Mouse (Mus musculus) embryonic facial prominence, embryonic 15.5 days (tissue): ENCODE measurements at regions not wholly inside any gene's neighbourhood (a gene's known extent, or its start where the extent isn't known, plus 50 kb on each side); places are given as distances from the start of the nearest gene placed in this dataset.

Source experiments
- ATAC-seq: fragments of 200-750 bp; cut with Nextera tagmentation; 2 replicates; pipeline ENCODE4 v1.8.0; 2017; ENCODE audit warnings: low read depth, moderate TSS enrichment; ENCODE audit not compliant: insufficient number of reproducible peaks, low FRiP score, low TSS enrichment
- H3K27ac ChIP-seq: fragments of 300-500 bp; sonication (generic); replicated peaks from 2 replicates; pipeline ENCODE4 v1.5.1; 2015; ENCODE audit warnings: mild to moderate bottlenecking, inconsistent platforms
- H3K27me3 ChIP-seq: fragments of 300-500 bp; sonication (generic); 2 replicates; pipeline ENCODE4 v1.6.1; 2015; ENCODE audit warnings: inconsistent platforms
- H3K36me3 ChIP-seq: fragments of 300-500 bp; sonication (generic); 2 replicates; pipeline ENCODE4 v1.6.1; 2015; ENCODE audit warnings: mild to moderate bottlenecking, inconsistent platforms
- H3K4me1 ChIP-seq: fragments of 300-500 bp; sonication (generic); 2 replicates; pipeline ENCODE4 v1.6.1; 2015; ENCODE audit warnings: inconsistent platforms
- H3K4me2 ChIP-seq: fragments of 300-500 bp; sonication (generic); replicated peaks from 2 replicates; pipeline ENCODE4 v1.6.1; 2015; ENCODE audit warnings: mild to moderate bottlenecking, inconsistent platforms
- H3K4me3 ChIP-seq: fragments of 300-500 bp; sonication (generic); replicated peaks from 2 replicates; pipeline ENCODE4 v1.5.1; 2015; ENCODE audit warnings: mild to moderate bottlenecking, inconsistent platforms
- H3K9ac ChIP-seq: fragments of 300-500 bp; sonication (generic); 2 replicates; pipeline ENCODE4 v1.6.1; 2015; ENCODE audit warnings: inconsistent platforms
- H3K9me3 ChIP-seq: fragments of 300-500 bp; sonication (generic); replicated peaks from 2 replicates; pipeline ENCODE4 v1.6.1; 2016; ENCODE audit warnings: inconsistent platforms
- WGBS: fragments of 180-500 bp; shearing (Covaris S2); methylation state at CpG from one replicate; pipeline ENCODE4 v1.1.7; 2015; 5-methylcytosine and 5-hydroxymethylcytosine counted together

- no peak overlapping the region for H3K9ac ChIP-seq
- H3K4me3 ChIP-seq = no peak overlapping the region
- H3K27me3 ChIP-seq = no peaks in the 10 kb centered on the region
- no peaks in the 10 kb centered on the region for H3K4me1 ChIP-seq
- no peaks in the 10 kb centered on the region for H3K36me3 ChIP-seq
- H3K9me3 ChIP-seq = no peaks in the 10 kb centered on the region
- ATAC-seq = no peak
- WGBS = 79% methylated on average over 4 of the region's 4 CpGs
- no peak overlapping the region for H3K4me2 ChIP-seq
- no peak overlapping the region for H3K27ac ChIP-seq
Observed at GRCm38 (mm10) chr10:119034396-119034795, 164.4 kb upstream of the Dyrk2 start.

DNA sequence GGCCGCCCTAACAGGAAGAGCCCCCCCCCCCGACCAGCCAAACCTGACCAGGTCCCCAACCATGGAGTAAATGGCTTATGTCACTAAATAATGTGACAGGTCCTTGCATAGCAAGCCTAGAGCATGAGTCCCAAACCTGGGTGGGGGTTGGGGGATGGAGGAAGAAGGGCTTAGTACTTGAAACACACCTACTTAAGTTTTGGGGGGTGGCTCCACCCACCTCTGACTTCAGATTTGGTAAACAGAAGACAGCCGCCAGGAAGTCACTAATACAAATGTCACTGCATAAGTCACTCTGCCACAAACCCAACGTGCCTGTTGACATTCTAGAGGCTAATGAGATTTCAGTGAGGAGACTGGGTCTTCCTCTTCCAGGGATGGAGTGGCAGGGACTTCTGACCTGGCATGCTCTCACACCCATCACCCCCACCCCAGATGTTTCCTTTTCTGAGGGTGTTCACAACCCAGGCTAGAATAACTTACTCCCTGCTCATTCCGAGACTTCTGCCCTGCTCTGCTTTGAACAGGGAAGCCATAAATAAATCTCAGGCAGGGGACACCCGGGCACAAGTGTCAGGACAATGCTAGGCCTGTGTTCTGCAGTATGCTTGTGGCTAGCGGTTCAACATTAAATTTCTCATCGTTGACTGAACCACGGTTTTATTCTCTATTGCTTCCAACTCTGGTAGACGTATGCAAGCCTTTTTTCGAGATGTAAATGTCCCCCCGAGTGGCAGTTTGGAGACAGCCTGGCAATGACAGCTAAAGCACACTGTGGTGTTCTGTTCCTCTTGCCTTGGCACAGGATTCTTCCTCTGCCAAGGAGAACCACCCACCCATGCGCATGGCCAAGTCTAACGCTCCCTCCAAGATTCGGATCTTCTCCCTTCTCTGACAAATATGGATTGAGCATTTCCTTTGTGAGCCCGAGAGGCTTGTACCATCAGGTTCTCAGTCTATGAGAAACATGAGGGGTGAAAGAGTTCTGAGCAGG, 161.6 kb upstream of the Dyrk2 start:
- 77% methylated on average over 16 of the region's 16 CpGs for WGBS
- H3K9me3 ChIP-seq = no peaks in the 10 kb centered on the region
- H3K27ac ChIP-seq = no peak overlapping the region
- H3K27me3 ChIP-seq = no peaks in the 10 kb centered on the region
- H3K4me1 ChIP-seq = 0 out of 2 replicates have a peak, but pooled peaks cover 4% of the 10 kb centered on the region
- no peaks in the 10 kb centered on the region for H3K36me3 ChIP-seq
- H3K4me2 ChIP-seq = no peak overlapping the region
- no peak overlapping the region for H3K4me3 ChIP-seq
- no peak for ATAC-seq
- H3K9ac ChIP-seq = no peak overlapping the region

GRCm38 (mm10) chr10:119028480-119029137, 158.6 kb upstream of the Dyrk2 start:
- Histone ChIP-seq H3K4me2 (no peak overlapping the region), H3K9me3 (no peaks in the 10 kb centered on the region), H3K4me1 (0 out of 2 replicates have a peak, but pooled peaks cover 4% of the 10 kb centered on the region), H3K27me3 (no peaks in the 10 kb centered on the region), H3K27ac (no peak overlapping the region), H3K4me3 (no peak overlapping the region), H3K9ac (no peak overlapping the region), H3K36me3 (no peaks in the 10 kb centered on the region)
- WGBS = 70% methylated on average over 3 of the region's 3 CpGs
- no peak for ATAC-seq

DNA sequence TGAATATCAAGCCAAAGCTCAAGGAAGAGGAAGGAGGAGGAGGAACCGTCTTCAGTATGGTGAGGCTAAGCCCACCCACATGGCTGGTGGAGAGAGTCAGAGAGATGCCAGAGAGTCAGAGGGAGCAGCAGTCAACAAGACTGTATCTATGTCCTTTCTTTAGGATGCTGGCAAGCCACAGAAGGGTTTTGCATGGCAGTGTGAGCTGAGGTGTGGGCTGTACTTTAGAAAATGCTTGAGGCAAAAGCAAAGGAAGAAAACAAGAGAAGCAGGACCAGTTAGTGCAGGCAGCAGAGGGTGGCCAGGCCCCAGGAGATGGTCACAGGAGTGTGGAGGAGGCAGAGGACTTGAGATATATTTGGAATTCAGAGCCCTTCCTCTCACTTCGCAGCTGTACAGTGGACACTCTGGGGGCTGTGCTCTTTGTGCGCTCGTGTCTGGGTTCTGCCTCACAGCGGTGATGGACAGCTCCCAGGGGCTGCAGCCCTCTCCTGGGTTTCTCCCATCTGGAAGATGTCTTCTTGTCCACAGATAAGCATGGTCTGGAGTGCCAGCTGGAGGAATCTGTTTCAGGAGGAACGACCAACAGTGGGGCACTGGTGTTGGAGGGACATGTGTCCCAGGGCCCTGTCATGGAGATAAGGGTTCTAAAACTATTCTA, 157.4 kb upstream of the Dyrk2 start:
- Histone ChIP-seq H3K9ac (no peak overlapping the region), H3K36me3 (no peaks in the 10 kb centered on the region), H3K9me3 (no peaks in the 10 kb centered on the region), H3K4me2 (no peak overlapping the region), H3K4me3 (no peak overlapping the region), H3K27me3 (no peaks in the 10 kb centered on the region), H3K4me1 (0 out of 2 replicates have a peak, but pooled peaks cover 4% of the 10 kb centered on the region), H3K27ac (no peak overlapping the region)
- whole genome bisulfite sequencing = 35% methylated on average over 6 of the region's 6 CpGs
- ATAC-seq = peak; percentile 51; the same call in 1 of the 2 replicates

DNA sequence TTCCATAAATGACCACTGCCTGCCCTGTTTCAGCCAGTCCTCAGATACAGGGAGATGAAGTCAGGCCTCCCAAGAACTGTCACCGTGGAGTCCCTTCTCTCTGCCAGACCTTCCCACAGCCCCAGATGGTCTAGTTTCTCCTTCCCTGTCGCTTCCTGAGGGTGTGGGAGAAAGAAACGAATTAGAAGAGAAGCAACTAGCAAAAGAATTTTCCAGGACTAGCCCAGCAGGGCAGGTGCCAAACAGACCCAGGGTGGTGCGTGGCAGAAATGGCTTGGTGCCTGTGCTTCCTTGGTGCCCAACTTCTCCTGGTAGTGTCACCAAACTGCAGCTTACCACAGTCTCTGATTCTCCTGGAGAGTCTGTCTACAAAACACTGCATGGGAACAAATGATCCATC, 156.3 kb upstream of the Dyrk2 start:
- Histone ChIP-seq H3K27ac (no peak overlapping the region), H3K4me1 (0 out of 2 replicates have a peak, but pooled peaks cover 4% of the 10 kb centered on the region), H3K4me2 (no peak overlapping the region), H3K4me3 (no peak overlapping the region), H3K27me3 (no peaks in the 10 kb centered on the region), H3K9ac (no peak overlapping the region), H3K36me3 (no peaks in the 10 kb centered on the region), H3K9me3 (no peaks in the 10 kb centered on the region)
- no peak for ATAC-seq
- 52% methylated on average over 4 of the region's 4 CpGs for WGBS

GRCm38 (mm10) chr10:119024425-119024824, 154.4 kb upstream of the Dyrk2 start:
- no peak for ATAC-seq
- 58% methylated on average over 9 of the region's 9 CpGs for WGBS
- Histone ChIP-seq H3K4me3 (no peak overlapping the region), H3K9me3 (no peaks in the 10 kb centered on the region), H3K9ac (no peak overlapping the region), H3K27ac (no peak overlapping the region), H3K36me3 (no peaks in the 10 kb centered on the region), H3K4me2 (no peak overlapping the region), H3K4me1 (0 out of 2 replicates have a peak, but pooled peaks cover 4% of the 10 kb centered on the region), H3K27me3 (no peaks in the 10 kb centered on the region)

DNA sequence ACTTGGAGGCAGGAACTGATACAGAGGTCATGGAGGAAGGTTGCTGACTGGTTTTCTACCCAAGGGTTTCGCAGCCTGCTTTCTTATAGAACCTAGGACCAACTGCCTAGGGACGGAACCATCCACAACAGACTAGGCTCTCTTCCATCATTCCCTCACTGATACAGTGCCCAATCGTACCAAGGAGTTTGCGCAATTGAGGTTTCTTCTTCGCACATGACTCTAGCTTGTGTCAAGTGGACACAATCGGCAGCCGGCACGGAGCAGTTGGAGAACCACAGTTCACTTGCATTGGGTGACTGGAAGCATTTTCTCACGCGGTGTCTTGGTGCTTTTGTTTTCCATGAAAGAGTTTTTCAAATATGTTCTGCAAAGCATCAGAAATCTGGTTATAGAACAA, 149.1 kb upstream of the Dyrk2 start:
- no peak overlapping the region for H3K9ac ChIP-seq
- H3K9me3 ChIP-seq = no peaks in the 10 kb centered on the region
- peaks cover 13% of the 10 kb centered on the region for H3K4me1 ChIP-seq
- no peak for ATAC-seq
- H3K27ac ChIP-seq = no peak overlapping the region
- H3K4me3 ChIP-seq = no peak overlapping the region
- no peaks in the 10 kb centered on the region for H3K27me3 ChIP-seq
- WGBS = 92% methylated on average over 10 of the region's 10 CpGs
- H3K4me2 ChIP-seq = no peak overlapping the region
- no peaks in the 10 kb centered on the region for H3K36me3 ChIP-seq

DNA sequence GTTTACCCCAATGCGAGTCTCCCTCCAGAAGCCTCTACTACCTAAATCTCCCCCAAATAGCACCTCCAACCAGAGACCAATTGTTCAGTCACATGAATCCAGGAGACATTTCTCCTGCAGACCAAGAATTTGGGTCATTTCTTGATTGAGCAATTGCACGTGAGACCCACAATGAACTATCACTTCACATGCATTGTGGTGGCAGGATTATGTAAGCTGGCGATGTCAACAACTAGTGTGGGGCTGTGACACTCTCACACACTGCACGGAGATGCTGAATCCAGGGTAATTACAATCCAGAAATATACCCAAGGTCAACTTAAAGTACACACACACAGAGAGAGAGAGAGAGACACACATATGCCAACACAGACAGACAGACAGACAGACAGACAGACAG, 148.5 kb upstream of the Dyrk2 start:
- H3K9me3 ChIP-seq = no peaks in the 10 kb centered on the region
- H3K27me3 ChIP-seq = no peaks in the 10 kb centered on the region
- no peak overlapping the region for H3K27ac ChIP-seq
- no peak for ATAC-seq
- no peak overlapping the region for H3K9ac ChIP-seq
- 86% methylated on average over 4 of the region's 4 CpGs for WGBS
- H3K4me2 ChIP-seq = no peak overlapping the region
- H3K4me3 ChIP-seq = no peak overlapping the region
- no peaks in the 10 kb centered on the region for H3K36me3 ChIP-seq
- H3K4me1 ChIP-seq = peaks cover 18% of the 10 kb centered on the region

- peaks cover 25% of the 10 kb centered on the region for H3K4me1 ChIP-seq
- H3K27me3 ChIP-seq = no peaks in the 10 kb centered on the region
- no peak overlapping the region for H3K4me3 ChIP-seq
- no peak for ATAC-seq
- no peak overlapping the region for H3K9ac ChIP-seq
- no peaks in the 10 kb centered on the region for H3K9me3 ChIP-seq
- H3K4me2 ChIP-seq = no peak overlapping the region
- no peak overlapping the region for H3K27ac ChIP-seq
- no peaks in the 10 kb centered on the region for H3K36me3 ChIP-seq
- 85% methylated on average over 8 of the region's 8 CpGs for WGBS
Observed at GRCm38 (mm10) chr10:119016104-119016503, 146.1 kb upstream of the Dyrk2 start.

- 0 out of 2 replicates have a peak overlapping the region, but pooled peaks have one; percentile 28 for H3K27ac ChIP-seq
- no peaks in the 10 kb centered on the region for H3K27me3 ChIP-seq
- no peak overlapping the region for H3K9ac ChIP-seq
- WGBS = 39% methylated on average over 16 of the region's 16 CpGs
- H3K4me1 ChIP-seq = peaks cover 28% of the 10 kb centered on the region
- H3K36me3 ChIP-seq = no peaks in the 10 kb centered on the region
- no peak overlapping the region for H3K4me3 ChIP-seq
- H3K4me2 ChIP-seq = no peak overlapping the region
- no peaks in the 10 kb centered on the region for H3K9me3 ChIP-seq
- ATAC-seq = peak; percentile 48; the same call in 1 of the 2 replicates
Observed at GRCm38 (mm10) chr10:119015311-119016055, 145.5 kb upstream of the Dyrk2 start.
